Mouse (Mus musculus) thymus, postnatal 36 days (tissue): ENCODE results near the gene Cd300a.
"Not testable (repeated sequence)": the region's sequence is repeated elsewhere in the genome, so short reads cannot be mapped to it uniquely, and the experiment has no call there.

Source experiments
- DNase-seq, 2 experiments: peaks; one replicate each; pipeline ENCODE4 v3.0.0; 2022; ENCODE audit warnings: mixed read lengths in 2 of 2

Gene Cd300a

DNA sequence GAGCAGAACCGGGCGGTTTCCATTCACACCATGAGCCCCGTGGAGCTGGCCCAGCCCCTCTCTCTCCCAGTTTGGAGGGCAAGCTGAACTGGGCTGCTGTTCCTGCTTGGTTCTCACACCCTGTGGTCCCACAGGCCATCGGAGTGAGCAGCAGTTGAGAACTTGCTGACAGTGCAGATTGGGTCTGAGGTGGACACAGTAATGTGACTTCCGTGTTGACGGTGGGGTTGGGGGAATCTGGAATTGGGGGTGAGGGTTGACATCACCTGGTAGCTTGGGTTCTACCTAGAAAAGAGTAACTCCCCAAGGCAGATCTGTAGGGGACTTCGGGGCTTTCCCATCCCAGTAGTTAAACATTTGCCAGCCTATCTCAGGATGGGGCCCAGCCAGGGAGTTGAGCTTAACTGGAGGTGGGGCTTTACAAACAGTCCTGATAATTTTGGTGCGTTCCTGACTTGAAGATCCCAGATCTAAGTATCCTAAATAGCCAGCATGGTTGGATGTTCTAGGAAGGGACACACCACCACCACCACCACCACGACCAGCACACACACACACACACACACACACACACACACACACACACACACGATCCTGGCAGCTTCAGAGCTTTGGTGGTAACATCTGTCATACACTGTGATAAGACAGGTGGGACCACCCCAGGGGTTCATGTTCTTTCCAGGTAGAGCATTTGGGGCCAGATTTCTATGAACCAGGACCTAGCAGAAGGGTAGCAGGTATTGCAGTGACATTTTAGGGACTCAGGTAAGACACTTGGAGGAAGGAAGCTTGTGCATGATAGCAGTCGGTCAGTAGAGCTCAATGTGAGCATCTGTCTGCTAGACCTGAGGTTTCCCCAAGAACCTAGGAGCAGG lies 22.2 kb upstream of the Cd300a start:
- no peak for DNase-seq

DNA sequence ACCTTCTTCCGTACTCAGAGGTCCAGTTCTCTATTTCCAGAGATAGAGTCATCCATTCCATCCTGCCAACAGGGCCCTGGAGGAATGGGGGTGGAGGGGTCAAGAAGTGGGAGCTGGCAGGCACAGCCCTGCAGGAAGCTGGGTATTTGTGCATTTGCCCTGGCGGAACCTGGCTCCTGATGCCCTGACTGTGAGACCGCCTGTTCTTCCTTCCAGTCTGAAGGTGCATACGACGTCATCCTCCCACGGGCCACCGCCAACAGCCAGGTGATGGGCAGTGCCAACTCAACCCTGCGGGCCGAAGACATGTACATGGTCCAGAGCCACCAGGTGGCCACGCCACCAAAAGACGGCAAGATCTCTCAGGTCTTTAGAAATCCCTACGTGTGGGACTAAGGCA lies 21.6 kb upstream of the Cd300a start:
- DNase-seq: no peak

DNA sequence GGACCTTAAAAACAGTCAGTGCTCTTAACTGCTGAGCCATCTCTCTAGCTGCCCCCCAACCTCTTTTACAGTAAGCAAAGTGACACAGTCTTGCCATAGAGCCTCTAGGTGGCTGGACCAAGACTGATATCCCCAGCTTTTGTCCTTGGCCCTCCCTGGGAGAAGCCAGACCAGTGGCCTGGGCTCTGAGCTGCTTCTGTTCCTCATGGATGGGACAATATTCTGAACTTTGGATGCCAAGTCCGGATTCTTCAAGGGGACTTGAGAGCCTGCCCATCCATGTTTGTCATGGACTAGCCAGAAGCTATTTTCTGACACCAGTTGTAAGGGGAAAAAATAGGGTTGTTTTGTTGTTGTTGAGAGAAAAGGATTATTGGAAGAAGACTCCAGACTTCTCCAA lies 20.1 kb upstream of the Cd300a start:
- DNase-seq: no peak

DNA sequence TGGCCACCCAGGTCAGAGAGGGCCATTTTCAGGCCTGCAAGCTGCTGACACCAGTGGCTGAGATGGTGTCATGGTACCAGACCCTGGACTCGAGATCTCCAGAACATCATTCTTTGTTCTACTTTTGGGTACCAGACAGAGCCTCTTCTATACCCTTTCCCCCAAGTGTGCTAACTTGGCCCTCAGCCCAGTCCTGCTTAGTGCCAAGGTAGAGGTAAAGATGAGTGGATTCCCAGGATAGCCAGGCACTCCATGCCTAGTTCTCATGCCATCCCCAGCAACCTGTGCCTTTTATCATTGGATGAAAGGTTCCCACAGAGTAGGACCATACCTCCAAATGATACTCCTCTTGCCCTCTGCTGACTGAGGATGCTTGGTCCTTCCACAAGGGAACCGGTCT lies 18.3 kb upstream of the Cd300a start:
- DNase-seq: no peak

DNA sequence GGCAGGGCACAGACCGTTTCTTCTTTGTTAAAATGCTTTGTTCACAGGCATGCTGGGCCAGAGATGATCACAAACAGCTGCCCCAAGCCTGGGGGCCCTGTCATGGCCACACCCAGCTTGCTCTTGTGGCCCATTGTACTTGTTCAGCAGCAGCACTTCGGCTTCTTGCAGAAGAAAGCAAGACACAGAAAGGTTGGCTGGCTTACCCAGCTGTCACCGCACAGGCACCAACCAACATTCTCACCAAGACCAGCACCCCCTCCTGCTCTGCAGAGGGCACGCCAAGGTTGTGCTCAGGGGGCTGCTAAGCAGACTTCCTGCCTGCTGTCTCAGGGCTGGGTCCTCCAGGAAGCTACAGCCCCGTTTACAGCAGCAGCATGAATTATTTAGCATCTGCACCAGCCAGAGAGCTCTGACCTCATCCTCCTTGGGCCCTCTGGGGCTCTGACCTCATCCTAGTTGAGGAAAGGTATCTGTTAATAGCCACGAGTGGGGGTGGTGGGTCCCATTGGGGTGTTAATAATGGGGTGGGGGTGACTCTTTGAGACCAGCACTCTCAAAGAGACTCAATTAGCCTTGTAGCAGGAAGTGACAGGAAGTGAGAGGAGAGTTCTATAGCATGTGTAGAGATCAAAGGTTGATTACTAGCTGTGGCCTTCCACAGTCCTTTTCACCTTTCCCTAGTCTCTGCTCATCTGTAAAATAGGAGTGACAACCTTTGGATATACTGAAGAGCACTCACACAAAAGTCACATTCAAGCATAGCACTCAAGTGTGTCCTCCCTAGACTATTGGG lies 16.6 kb upstream of the Cd300a start:
- DNase-seq: peak; percentile 70 to 81

DNA sequence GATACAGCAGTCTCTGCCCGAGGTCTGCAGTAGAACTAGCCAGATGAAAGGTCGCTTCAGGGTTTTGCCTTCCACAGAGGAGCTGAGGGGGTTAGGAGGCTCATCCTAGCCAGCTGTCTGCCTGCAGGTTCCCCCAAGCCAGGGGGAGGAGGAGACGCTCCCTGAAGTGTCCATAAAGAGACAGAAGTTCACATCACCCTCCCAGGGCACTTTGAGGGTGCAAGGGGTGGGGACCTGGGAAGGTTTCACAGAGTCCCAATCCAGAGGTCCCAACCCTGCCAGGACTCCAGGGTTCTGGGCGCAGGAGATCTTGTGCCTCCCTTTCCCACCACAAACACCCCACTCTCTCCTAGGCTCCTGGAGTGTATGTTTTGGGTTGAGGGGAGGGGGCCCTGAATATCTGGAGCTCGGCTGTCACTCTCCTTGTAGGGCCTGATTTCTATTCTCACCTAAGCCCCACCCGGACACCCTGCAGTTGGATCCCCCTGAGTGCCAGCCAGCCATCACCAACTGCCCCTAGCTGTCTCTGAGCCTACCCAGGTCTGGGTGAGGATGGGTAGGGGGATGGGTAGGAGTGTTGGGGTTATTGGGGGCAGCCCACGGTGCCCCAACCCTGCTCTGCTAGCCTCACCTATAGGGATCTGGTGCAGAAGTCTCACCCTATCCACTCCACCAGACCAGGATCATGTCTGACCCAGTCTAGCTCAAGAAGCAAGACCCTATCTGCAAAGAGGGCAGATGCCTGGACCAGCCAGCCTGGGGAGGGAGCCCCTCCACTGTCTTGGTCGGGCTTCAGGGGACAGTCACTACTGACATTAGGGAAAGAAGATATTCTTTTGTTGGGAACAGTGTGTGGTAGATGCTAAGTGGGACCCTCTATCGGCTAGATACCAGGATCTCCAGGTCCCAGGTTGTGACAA lies 15.4 kb upstream of the Cd300a start:
- DNase-seq: no peak

DNA sequence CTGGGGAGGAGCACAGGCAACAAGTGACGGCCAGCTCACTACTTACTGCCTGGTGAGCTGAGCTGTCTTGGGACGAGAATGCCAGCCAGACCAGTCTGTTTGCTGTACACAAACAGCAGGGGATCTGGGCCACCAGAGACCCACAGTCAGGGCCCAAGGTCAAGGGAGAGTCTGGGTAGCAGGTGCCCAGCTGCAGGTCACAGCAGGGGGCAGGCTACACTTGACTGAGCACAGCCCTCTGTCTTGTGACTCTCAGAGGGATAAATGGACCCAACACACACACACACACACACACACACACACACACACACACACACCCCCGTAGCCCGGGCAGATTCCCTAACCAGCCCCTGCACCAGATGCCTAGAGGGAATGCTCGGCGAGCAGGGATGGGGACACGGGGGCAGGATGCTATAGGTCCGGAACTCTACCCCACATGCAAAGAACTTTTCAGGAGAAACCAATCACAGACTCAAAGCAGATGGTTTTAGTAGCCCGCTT lies 14.5 kb upstream of the Cd300a start:
- no peak for DNase-seq

DNA sequence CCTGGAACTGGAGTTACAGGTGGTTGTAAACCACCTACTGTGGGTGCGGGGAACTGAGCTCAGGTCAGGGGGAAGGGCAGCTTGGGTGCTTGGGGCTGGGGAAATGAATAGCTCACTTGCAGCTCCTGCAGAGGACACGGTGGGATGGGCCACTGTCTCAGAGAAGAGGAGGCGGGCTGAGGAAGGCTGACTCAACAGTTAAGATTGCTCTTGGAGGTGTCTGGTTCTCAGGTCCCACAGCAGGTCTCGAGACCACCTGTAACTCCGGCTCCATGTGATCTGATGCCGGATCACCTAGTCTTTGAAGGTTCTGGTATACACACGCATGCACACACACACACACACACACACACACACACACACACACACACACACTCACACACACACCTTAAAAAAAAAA lies 13.7 kb upstream of the Cd300a start:
- DNase-seq: peak; percentile 23 to 32

DNA sequence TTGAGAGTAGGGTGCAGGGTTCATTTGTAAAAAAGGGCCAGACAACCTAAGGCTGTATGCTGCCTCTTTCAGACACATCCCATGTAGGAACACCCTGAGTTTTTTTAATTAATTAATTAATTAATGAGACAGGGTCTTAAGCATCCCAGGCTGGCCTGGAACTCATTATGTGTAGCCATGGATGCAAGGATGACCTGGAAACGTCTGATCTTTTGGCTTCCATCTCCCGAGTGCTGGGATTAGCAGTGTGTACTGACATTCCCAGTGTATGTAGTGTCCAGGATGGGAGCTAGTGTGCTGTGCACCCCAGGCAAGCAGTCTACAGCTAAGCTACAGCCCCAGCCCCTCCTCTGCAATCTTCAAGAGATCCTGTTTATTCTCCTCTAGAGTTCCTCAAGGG lies 13.2 kb upstream of the Cd300a start:
- DNase-seq: no peak

DNA sequence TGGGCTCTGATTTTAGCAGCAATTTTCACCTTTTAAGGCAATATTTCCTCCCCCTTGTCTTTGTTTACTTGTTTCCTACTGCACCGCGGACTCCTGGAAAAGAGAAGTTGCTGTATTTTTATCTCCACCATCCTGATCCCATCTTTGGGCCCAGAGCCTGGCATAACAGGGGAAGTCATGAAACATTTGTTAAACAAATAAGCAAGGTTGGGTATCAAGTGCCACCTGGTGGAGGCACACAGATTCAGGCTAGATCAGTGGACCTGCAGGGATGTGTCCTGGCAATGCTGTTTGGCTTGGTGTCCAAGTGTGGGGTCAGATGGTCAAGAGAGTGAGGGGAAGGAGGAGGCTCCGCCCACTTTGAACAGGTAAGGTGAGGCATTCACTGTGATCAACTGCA lies 12.7 kb upstream of the Cd300a start:
- DNase-seq: peak; percentile 22 to 33

DNA sequence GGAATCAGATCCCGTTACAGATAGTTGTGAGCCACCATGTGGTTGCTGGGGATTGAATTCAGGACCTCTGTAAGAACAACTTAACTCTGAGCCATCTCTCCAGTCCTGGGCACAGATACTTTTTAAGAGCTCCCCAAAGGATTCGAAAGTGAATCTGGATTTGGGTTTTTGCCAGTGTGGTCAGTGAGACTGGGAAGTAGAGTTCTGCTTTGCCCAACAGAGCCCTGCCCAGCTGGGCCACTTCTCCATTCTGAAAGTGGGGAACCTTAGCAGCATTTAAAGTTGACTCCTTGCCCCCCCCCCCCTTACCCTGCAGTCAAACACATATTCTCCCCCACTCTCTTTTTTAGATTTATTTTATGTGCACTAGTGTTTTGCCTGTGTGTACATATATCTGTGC lies 10.2 kb upstream of the Cd300a start:
- DNase-seq: no peak

DNA sequence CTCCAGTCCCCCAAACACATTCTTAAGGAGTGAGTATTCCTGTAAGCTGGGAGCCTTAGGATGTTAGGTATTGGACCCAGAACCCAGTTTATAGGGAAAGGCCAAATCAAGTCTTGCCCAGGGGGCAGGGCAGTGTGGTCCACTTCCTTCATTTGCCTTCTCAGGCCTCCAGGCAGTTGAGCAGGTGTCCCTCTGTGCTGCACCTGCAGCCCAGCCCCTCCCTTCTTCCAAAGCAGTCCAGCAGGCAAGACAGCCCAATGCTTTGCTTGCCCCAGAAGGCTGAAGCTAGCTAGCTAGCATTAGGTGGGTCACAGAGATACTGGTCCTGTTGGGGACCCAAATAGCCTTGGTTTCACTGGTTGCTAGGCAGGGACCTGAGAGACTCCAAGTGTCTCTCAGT lies 9.7 kb upstream of the Cd300a start:
- DNase-seq: no peak

DNA sequence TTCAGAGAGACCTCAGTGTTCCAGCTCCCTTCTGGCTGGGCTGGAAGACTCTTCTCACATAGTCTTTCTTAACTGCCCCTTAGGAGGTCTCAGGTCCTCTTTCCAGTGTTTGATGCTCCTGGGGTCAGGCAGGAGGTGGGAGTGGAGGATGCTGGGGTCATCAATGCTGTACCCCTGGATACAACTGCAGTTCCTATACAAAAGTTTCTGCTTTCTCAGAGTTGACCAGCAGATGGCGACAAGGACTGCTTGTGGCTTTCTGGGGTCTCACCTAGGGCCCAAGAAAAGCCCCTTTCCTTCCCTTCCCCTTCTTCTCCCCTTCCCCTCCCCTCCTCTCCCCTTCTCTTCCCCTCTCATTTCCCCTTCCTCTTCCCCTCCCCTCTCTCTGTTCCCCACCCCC lies 9.3 kb upstream of the Cd300a start:
- peak in 1 of 2 experiments; percentile 41 for DNase-seq

DNA sequence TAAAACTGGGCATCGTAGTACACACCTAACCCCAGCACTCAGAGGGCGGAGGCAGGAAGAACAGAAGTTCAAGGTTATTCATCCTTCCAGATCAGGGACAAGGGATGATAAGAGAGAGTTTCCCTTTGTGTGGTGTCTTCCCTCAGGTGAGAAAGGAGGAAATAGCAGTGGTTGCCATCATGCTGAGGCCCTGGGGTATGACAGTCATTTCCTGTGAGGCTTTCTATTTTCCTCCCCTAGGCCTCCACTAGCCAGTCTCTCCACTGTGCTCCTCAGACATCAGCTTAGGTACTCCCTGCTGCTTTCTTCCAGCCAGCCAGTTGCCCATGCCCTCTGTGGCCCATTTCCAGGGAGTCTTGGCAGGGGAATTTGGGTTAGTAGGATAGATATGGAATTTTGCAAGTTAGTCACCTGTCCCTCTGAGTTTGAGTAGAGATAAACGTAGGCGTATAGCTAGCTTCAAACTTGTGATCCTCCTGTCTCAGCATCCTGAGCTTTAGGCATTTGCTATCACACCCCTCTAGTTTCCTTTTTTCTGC lies 6.5 kb upstream of the Cd300a start:
- DNase-seq: no peak

DNA sequence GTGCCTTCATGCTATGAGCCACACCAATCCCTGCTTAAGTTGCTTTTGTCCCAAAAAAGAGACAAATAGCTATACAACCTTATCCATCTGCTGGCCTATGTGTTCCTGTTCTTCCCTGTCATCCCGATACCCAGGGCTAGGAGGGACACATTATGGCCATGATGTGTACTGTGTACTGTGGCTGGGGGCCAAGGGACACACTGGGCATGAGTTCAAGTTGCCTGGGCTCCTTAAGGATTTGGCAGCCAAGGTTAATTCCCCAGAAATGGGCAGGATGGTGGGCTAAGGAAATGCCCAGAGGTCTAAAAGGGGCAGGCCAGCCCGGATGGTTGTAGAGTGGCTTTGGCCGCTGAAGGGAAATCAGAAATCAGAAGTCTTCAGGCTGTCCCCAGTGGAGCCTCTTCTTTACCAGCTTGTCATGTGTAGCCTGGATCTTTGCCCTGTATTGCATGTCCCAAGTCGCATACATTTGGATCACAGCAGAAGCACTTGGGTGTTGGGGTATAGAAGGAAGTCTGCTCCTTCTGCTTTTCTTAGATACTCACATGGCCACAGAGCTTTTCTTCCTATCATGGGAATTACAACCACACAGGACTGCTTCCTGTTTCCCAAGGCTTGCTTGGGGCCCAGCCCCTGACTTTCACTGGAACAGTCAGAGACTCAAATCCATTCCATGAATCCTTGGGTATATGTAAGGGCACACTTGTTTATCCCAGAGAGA lies 5.3 kb upstream of the Cd300a start:
- DNase-seq: no peak

DNA sequence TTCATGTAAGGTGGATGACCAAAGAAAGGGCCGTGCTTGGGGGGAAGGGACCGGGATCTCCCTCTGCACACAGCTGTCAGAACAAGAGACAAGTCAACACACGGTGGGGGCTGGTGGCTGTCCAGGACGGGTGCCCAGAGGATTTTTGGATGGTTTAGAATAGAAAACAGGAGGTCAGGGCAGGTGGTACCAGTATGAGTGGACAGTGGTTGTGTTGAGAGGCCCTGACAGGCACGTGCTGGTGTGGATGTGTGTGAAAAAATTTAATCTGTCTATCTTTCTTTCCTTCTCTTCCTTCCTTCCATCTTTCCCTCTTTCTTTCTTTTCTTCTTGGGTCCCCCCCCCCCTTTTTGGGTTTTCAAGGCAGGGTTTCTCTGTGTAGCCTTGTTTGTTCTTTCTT lies 701 bp downstream of the Cd300a start:
- DNase-seq: no peak

DNA sequence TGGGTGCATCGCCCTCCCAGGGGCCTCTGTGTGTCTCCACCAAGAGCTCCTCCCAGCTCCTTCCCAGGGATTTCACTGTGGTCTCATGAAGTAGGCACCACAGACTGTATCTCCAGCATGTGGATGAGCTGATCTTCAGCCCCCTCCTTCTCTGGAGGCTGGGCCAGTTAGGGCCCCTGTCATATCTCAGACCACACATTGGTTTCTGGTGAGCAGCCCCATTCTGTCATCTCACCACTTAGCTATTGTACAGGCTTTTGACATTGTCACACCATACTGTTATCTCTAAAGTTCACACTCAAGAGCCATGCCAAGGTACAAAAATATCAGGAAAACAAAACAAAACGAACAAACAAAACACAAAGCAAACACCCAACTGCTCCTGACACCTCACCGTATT lies 6.2 kb downstream of the Cd300a start:
- DNase-seq: no peak

DNA sequence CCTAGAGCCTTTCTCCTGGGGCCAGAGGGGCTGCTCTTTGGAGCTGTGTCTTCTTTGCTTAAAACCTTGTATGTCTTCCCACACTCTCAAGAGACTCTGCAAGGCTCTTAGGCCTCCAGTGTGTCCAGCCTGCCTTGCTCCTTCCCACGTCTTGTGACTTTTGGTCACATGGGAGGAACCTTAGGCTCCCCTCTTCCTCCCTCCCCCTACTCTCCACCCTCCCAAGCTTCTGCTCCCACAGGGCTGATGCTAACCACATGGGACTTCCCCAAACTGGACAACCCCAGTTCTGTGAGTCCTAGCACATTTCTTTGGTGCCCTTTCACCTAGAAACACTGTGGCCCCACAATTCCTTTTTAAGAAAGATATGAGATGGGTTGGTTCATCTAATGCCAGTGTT lies 8.2 kb downstream of the Cd300a start:
- no peak for DNase-seq

DNA sequence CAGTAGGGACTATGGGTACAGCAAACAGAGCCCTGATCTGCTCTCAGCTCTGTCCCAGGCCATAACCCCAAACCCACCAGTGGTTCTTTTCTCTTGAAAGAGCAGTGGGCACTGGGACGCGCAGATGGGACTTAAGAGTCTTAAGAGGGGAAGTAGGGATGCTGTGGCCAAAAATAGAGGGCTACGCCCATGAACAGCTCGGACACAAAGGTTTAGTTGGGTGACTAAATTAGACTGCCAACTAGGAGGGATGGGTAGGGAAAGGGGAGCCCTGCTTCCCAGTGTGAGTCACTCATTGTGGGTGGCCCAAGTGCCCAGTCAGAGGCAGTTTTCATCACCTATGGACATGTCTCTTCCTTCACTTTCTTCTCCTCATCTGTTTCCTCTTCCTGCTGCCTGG lies 13.4 kb downstream of the Cd300a start:
- no peak for DNase-seq

DNA sequence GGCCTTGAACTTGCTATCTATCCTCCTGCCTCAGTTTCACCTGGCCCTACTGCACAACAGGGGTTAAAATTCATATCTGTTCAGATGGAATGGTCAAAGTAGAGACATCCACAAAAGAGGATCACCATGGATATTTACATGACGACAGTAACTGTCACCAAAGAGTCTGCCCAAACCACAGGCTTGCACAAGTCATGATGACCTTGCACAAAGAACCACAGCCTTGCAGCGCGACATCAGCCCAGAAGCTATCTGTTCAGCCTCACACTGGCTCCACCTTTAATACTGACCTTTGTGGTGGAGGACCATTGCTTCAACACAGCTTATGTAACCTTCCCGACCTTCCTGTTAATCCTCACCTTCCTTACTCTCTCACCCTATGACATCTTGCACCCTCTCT lies 17.7 kb downstream of the Cd300a start:
- no peak for DNase-seq

DNA sequence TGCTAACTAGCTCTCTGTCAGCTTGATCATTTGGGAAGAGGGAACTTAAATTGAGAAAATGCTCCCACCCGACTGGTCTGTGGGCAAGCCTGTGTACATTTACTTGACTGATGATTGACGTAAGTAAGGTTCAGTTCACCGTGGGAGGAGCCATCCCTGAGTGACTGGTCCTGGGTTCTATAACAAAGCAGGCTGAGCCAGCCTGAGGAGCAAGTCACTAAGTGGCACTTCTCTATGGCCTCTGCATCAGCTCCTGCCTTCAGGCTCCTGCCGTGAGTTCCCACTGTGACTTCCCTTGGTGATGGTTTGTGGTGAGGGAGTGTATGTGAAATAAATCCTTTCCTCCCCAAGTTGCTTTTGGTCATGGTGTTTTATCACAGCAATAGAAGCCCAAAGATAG lies 18.2 kb downstream of the Cd300a start:
- DNase-seq: no peak

DNA sequence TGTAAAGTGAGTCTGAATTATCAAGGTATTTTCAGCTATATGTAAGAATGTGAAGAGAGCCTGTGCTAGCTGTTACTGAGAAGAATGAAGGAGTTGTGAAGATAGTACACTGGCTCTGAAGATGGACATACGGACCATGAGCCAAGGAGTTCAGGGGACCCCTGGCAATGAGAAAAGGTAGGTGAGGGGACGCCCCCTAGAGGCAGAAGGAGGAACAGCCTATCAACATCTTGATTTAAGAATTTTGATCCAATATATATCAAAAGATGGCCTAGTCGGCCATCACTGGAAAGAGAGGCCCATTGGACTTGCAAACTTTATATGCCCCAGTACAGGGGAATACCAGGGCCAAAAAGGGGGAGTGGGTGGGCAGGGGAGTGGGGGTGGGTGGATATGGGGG lies 19.7 kb downstream of the Cd300a start:
- not testable (repeated sequence) for DNase-seq
